33 mouse cellular contexts compared by ENCODE assay signal in the genomic region with DNA sequence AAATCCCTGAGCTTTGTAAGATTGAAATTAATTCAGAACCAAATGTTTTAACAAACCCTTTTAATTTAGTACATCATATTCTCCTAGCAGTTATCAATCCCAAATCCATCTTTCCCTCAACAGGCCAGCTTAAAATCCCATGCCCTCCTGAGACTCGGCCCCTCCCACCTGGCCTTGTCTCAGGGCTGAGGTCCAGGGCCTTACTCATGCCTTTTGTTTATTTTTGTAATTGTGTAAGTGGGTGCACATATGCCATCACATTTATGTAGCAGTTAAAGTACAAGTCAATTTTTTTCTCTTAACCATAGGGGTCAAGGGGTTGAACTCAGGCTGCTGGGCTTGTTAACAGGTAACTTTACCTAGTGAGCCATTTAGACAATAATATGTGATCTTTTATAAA. TPM values are rescaled to one million over a fixed set of nuclear protein-coding genes. Genes with fewer than 3 reads are reported as not detected.
DNase-seq lines count a peak whose midpoint lies in the region; ATAC-seq and TF ChIP-seq lines count a peak whose summit lies in the region.
"Had no signal": no experiment of that assay in that cellular context is flagged by ENCODE, and none has a peak within 500 bp of the region (broad histone marks: within the 10 kb centered on the region; RNA-seq: fewer than 3 reads in every experiment).

No protein-coding gene starts in this region.

- no peaks in the 10 kb centered on the region for H3K27me3 ChIP-seq in lung, postnatal 0 days (replicated peaks; ENCODE audit: insufficient read depth, low read length)
- H3K27me3 ChIP-seq: CH12.LX; embryonic facial prominence, embryonic 15.5 days; forebrain, embryonic 13.5 days; heart, embryonic 12.5 days; hindbrain, embryonic 13.5 days; megakaryocyte, embryonic 14.5 days; midbrain, embryonic 12.5 days; neural tube, embryonic 12.5 days had no signal

- no peaks in the 10 kb centered on the region for H3K9me3 ChIP-seq in lung, postnatal 0 days (ENCODE audit: low read length)
- H3K9me3 ChIP-seq: embryonic facial prominence, embryonic 10.5 days; embryonic facial prominence, embryonic 15.5 days; forebrain, embryonic 13.5 days; heart, embryonic 12.5 days; hindbrain, embryonic 13.5 days; megakaryocyte, embryonic 14.5 days; midbrain, embryonic 12.5 days; neural tube, embryonic 12.5 days had no signal

- no peaks in the 10 kb centered on the region for H3K4me1 ChIP-seq in lung, postnatal 0 days (ENCODE audit: insufficient read depth, low read depth, low read length)
- H3K4me1 ChIP-seq: embryonic facial prominence, embryonic 10.5 days; embryonic facial prominence, embryonic 15.5 days; forebrain, embryonic 13.5 days; heart, embryonic 12.5 days; hindbrain, embryonic 13.5 days; megakaryocyte, embryonic 14.5 days; midbrain, embryonic 12.5 days; neural tube, embryonic 12.5 days had no signal

- H3K36me3 ChIP-seq in lung, postnatal 0 days (ENCODE audit: insufficient read depth, low read length): 0 out of 2 replicates have a peak, but pooled peaks cover 12% of the 10 kb centered on the region

- ATAC-seq in lung, postnatal 0 days: no peak
- ATAC-seq: forebrain, embryonic 13.5 days; intestine, embryonic 16.5 days had no signal

- 81% methylated on average over 1 of the region's 1 CpGs for WGBS in lung, postnatal 0 days

- DNase-seq in cerebellum, postnatal 25 days: peak; percentile 6 to 42
- no peak for DNase-seq in cerebellum, adult 11 months
- peak; percentile 3 to 6 for DNase-seq in lung, adult 18-20 months
- DNase-seq in lung, postnatal 0 days (ENCODE audit: low spot score): no peak
- DNase-seq in adipocyte (ENCODE audit: low spot score): peak; percentile 48
- DNase-seq in fibroblast of lung, adult 2 months (ENCODE audit: low read depth): peak; percentile 9
- DNase-seq in gastrocnemius, adult 8-10 months (ENCODE audit: low spot score in 2 of 2): no peak
- DNase-seq: cerebellum, adult 9-11 months; gastrocnemius, postnatal 25 days; heart, adult 18-20 months; heart, postnatal 4 days; kidney, adult 9 months; kidney, postnatal 10 days; layer of hippocampus, postnatal 36 days; left cerebral cortex, postnatal 4 days; lung, adult 2 months; right cerebral cortex, adult 18-20 months; spleen, adult 18-20 months; thymus, adult 2 months; thymus, postnatal 36 days had no signal

- H3K9ac ChIP-seq in lung, postnatal 0 days (replicated peaks; ENCODE audit: low read depth): no peak overlapping the region
- H3K9ac ChIP-seq: embryonic facial prominence, embryonic 15.5 days; forebrain, embryonic 13.5 days; heart, embryonic 12.5 days; hindbrain, embryonic 13.5 days; midbrain, embryonic 12.5 days; neural tube, embryonic 12.5 days had no signal

- no peak overlapping the region for H3K4me2 ChIP-seq in lung, postnatal 0 days (replicated peaks; ENCODE audit: low read depth, low read length)
- H3K4me2 ChIP-seq: embryonic facial prominence, embryonic 15.5 days; forebrain, embryonic 13.5 days; heart, embryonic 12.5 days; hindbrain, embryonic 13.5 days; midbrain, embryonic 12.5 days; neural tube, embryonic 12.5 days had no signal

- TF ChIP-seq CTCF in lung, postnatal 0 days (IDR thresholded peaks at IDR 0.05): no peak

- H3K27ac ChIP-seq in lung, postnatal 0 days (ENCODE audit: low read length): no peak overlapping the region
- H3K27ac ChIP-seq: embryonic facial prominence, embryonic 10.5 days; embryonic facial prominence, embryonic 15.5 days; forebrain, embryonic 13.5 days; hindbrain, embryonic 13.5 days; midbrain, embryonic 12.5 days; neural tube, embryonic 12.5 days; stomach, postnatal 0 days had no signal

- TF ChIP-seq EP300 in lung, postnatal 0 days (IDR thresholded peaks at IDR 0.05): no peak

- no peak overlapping the region for H3K4me3 ChIP-seq in lung, postnatal 0 days (ENCODE audit: low read depth, low read length)
- H3K4me3 ChIP-seq: embryonic facial prominence, embryonic 10.5 days; embryonic facial prominence, embryonic 15.5 days; forebrain, embryonic 13.5 days; heart, embryonic 12.5 days; hindbrain, embryonic 13.5 days; megakaryocyte, embryonic 14.5 days; midbrain, embryonic 12.5 days; myocyte; neural tube, embryonic 12.5 days had no signal

RNA-seq across cellular contexts. Expression of gene Gpr75, which starts 40.8 kb away (rescaled TPM):
- polyA plus RNA-seq in lung, postnatal 0 days (2015; fragmentation: Nextera tagmentation; extraction: Ambion mirVana): 0.06 TPM in 1 of 2 replicates, not detected in the other
- total RNA-seq in gastrocnemius, adult 8-10 months (2022): under 1 TPM; 0.13 to 0.24 (median 0.14) TPM
- total RNA-seq: CH12.LX; heart, adult 18-20 months had no signal
- polyA plus RNA-seq: heart, postnatal 0 days; myocyte had no signal

RNA-seq across cellular contexts. Expression of gene Asb3, which starts 40.9 kb away (rescaled TPM):
- 17.4 and 19.8 TPM in 2 replicates for polyA plus RNA-seq in lung, postnatal 0 days (2015; fragmentation: Nextera tagmentation; extraction: Ambion mirVana)
- total RNA-seq in gastrocnemius, adult 8-10 months (2022): 1 to 10 TPM; 7.0 to 8.7 (median 8.4) TPM

Comparison
In these comparisons a context has a peak if more than half of its experiments do, and no peak if none do; other contexts are left out.
1. DNase-seq: peak in cerebellum, postnatal 25 days (2 of 2), lung, adult 18-20 months (2 of 2), adipocyte (single experiment) and fibroblast of lung, adult 2 months (single experiment); none in cerebellum, adult 11 months (single experiment), lung, postnatal 0 days (single experiment) and gastrocnemius, adult 8-10 months (0 of 2).